Mouse (Mus musculus): ENCODE data around the gene Nacc2. TPM values are rescaled to one million over a fixed set of nuclear protein-coding genes. Genes with fewer than 3 reads are reported as not detected.

Gene Nacc2
- polyA plus RNA-seq, 1 experiment from 2014 or later, result 3.9 TPM

- H3K4me3 ChIP-seq (ENCODE audit: low read depth, low read length), result no peak overlapping the region
- TF ChIP-seq EP300 (IDR thresholded peaks at IDR 0.05; ENCODE audit: low read depth), result no peak
- no peak for TF ChIP-seq CTCF (IDR thresholded peaks at IDR 0.05; ENCODE audit: low read depth)
- no peak for ATAC-seq
- no peak overlapping the region for H3K9ac ChIP-seq (replicated peaks)
- H3K36me3 ChIP-seq (replicated peaks; ENCODE audit: insufficient read depth, low read length), result no peaks in the 10 kb centered on the region
- H3K4me1 ChIP-seq (ENCODE audit: insufficient read depth), result peaks cover 2% of the 10 kb centered on the region; the same call in 1 of the 2 replicates
- H3K27ac ChIP-seq (ENCODE audit: low read depth), result no peak overlapping the region
- WGBS (ENCODE audit: insufficient replicate concordance), result 57% methylated on average over 7 of the region's 7 CpGs
- H3K9me3 ChIP-seq (ENCODE audit: low read length), result no peaks in the 10 kb centered on the region
- no peak for DNase-seq
- H3K27me3 ChIP-seq (ENCODE audit: insufficient read depth, low read length), result no peaks in the 10 kb centered on the region
- no peak overlapping the region for H3K4me2 ChIP-seq (ENCODE audit: low read depth, low read length)
Observed at GRCm38 (mm10) chr2:26146337-26147042, 23.5 kb upstream of the Nacc2 start.

- no peak for TF ChIP-seq EP300 (IDR thresholded peaks at IDR 0.05; ENCODE audit: low read depth)
- no peak for TF ChIP-seq CTCF (IDR thresholded peaks at IDR 0.05; ENCODE audit: low read depth)
- WGBS (ENCODE audit: insufficient replicate concordance), result 79% methylated on average over 4 of the region's 4 CpGs
- DNase-seq, result no peak
Observed at GRCm38 (mm10) chr2:26145113-26145512, 22.1 kb upstream of the Nacc2 start.

DNA sequence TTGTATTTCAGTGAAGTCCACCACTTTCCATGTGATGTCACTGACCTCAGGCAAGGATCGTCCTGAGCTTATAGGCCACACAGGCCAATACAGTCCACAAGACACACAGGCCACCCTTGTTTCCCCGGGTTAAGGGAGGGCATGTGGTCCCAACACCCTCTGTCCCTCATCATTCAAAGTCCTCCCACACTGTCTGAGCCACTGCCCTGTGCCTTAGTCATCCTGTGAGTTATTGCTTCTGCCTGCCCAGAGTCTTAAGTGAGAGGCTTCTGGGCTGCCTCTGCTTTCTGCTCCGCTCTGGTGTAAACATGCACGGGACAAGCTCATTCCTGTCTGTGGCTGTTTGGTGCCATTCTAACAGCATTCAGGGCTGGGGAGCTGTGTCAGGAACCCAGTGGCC, 21.3 kb upstream of the Nacc2 start:
- no peak for TF ChIP-seq CTCF (IDR thresholded peaks at IDR 0.05; ENCODE audit: low read depth)
- no peak for TF ChIP-seq EP300 (IDR thresholded peaks at IDR 0.05; ENCODE audit: low read depth)
- Histone ChIP-seq H3K4me2 (ENCODE audit: low read depth, low read length) (no peak overlapping the region), H3K27me3 (ENCODE audit: insufficient read depth, low read length) (no peaks in the 10 kb centered on the region), H3K9ac (replicated peaks) (no peak overlapping the region), H3K9me3 (ENCODE audit: low read length) (no peaks in the 10 kb centered on the region), H3K4me1 (ENCODE audit: insufficient read depth) (peaks cover 11% of the 10 kb centered on the region), H3K27ac (ENCODE audit: low read depth) (no peak overlapping the region), H3K36me3 (replicated peaks; ENCODE audit: insufficient read depth, low read length) (no peaks in the 10 kb centered on the region), H3K4me3 (ENCODE audit: low read depth, low read length) (no peak overlapping the region)
- ATAC-seq (no peak), DNase-seq (no peak)
- WGBS (ENCODE audit: insufficient replicate concordance), result 78% methylated on average over 4 of the region's 4 CpGs

More at GRCm38 (mm10) chr2:26145113-26145512, 22.1 kb upstream of the Nacc2 start:
- H3K9ac ChIP-seq (replicated peaks), result no peak overlapping the region
- H3K27me3 ChIP-seq (ENCODE audit: insufficient read depth, low read length), result no peaks in the 10 kb centered on the region
- no peak for ATAC-seq
- H3K4me2 ChIP-seq (ENCODE audit: low read depth, low read length), result no peak overlapping the region
- no peaks in the 10 kb centered on the region for H3K9me3 ChIP-seq (ENCODE audit: low read length)
- no peak overlapping the region for H3K27ac ChIP-seq (ENCODE audit: low read depth)
- H3K4me3 ChIP-seq (ENCODE audit: low read depth, low read length), result no peak overlapping the region
- H3K36me3 ChIP-seq (replicated peaks; ENCODE audit: insufficient read depth, low read length), result no peaks in the 10 kb centered on the region
- H3K4me1 ChIP-seq (ENCODE audit: insufficient read depth), result peaks cover 10% of the 10 kb centered on the region

DNA sequence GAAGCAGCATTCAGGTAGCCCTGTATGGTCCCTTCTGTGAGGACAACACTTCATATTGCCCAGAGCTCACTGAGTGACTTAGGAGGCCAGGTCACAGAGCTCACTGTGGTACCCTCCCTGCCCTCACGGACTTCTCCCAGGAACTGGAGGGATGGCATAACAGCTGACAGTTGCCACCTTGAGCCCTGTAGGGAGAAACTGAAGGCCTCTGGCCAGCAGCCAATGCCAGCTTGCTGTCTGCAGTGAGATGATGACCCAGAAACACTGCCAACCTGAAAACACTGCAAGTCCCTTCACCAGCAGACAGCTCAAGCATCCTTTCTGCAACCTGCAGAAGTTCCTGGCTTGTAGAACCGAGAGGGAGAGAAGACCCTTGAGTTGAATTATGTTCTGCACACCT, 20.5 kb upstream of the Nacc2 start:
- Histone ChIP-seq H3K27ac (ENCODE audit: low read depth) (no peak overlapping the region), H3K36me3 (replicated peaks; ENCODE audit: insufficient read depth, low read length) (0 out of 2 replicates have a peak, but pooled peaks cover under 1% of the 10 kb centered on the region), H3K9ac (replicated peaks) (no peak overlapping the region), H3K27me3 (ENCODE audit: insufficient read depth, low read length) (no peaks in the 10 kb centered on the region), H3K4me2 (ENCODE audit: low read depth, low read length) (no peak overlapping the region), H3K4me3 (ENCODE audit: low read depth, low read length) (no peak overlapping the region), H3K9me3 (ENCODE audit: low read length) (no peaks in the 10 kb centered on the region), H3K4me1 (ENCODE audit: insufficient read depth) (peaks cover 18% of the 10 kb centered on the region)
- WGBS (ENCODE audit: insufficient replicate concordance), result 66% methylated on average over 2 of the region's 2 CpGs
- no peak for ATAC-seq
- TF ChIP-seq EP300 (IDR thresholded peaks at IDR 0.05; ENCODE audit: low read depth) (no peak), CTCF (IDR thresholded peaks at IDR 0.05; ENCODE audit: low read depth) (no peak)
- no peak for DNase-seq

DNA sequence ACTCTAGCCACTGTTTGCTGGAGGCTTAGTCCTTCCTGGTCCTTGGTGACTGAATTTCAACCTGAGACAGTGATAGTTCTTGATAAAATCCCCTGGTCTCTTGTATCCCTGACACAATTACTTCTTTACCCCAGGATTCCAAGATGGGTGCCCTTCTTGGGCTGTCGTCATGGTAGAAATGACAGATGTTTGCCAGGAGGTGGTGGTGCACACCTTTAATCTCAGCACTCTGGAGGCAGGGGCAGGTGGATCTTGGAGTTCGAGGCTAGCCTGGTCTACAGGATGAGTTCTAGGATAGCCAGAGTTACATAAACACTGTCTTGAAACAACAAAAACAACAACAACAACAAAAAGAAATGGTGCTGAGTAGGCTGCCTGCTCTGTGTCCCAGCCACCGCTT, 20.0 kb upstream of the Nacc2 start:
- no peak overlapping the region for H3K4me2 ChIP-seq (ENCODE audit: low read depth, low read length)
- no peak for TF ChIP-seq CTCF (IDR thresholded peaks at IDR 0.05; ENCODE audit: low read depth)
- TF ChIP-seq EP300 (IDR thresholded peaks at IDR 0.05; ENCODE audit: low read depth), result no peak
- H3K4me3 ChIP-seq (ENCODE audit: low read depth, low read length), result no peak overlapping the region
- H3K9me3 ChIP-seq (ENCODE audit: low read length), result no peaks in the 10 kb centered on the region
- H3K4me1 ChIP-seq (ENCODE audit: insufficient read depth), result peaks cover 24% of the 10 kb centered on the region
- no peak for ATAC-seq
- H3K27me3 ChIP-seq (ENCODE audit: insufficient read depth, low read length), result no peaks in the 10 kb centered on the region
- no peak overlapping the region for H3K9ac ChIP-seq (replicated peaks)
- WGBS (ENCODE audit: insufficient replicate concordance), result 82% methylated on average over 3 of the region's 3 CpGs
- no peak overlapping the region for H3K27ac ChIP-seq (ENCODE audit: low read depth)
- peaks cover 5% of the 10 kb centered on the region for H3K36me3 ChIP-seq (replicated peaks; ENCODE audit: insufficient read depth, low read length)
- no peak for DNase-seq

DNA sequence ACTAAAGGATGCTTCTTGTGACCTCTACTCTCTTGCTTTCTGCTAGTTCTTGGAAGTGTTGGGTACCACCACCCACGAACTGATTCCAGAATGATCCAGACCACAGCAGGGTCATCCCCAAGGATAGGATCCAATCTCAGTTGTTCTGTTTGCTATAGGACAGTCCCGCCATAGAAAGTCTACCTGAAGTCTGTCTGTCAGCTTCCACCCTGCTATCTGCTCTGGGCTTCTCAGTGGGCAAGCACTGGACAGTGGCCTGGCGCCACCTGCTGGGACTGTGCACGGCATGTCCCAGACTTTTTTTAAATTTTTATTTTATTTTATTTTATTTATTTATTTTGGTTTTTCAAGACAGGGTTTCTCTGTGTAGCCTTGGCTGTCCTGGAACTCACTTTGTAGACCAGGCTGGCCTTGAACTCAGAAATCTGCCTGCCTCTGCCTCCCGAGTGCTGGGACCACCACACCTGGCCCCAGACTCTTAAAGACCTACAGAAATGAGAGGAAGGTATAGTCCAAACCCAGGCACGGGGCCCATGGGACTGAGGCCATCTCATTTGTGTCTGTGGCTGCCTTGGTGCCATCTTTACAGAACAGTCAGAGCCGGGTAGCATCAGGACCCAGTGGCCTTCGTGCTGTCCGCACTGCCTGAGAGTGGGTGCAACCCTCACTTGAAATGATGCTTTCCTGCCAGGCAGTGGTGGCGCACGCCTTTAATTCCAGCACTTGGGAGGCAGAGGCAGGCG, 19.0 kb upstream of the Nacc2 start:
- peak; percentile 83 for TF ChIP-seq CTCF (IDR thresholded peaks at IDR 0.05; ENCODE audit: low read depth)
- TF ChIP-seq EP300 (IDR thresholded peaks at IDR 0.05; ENCODE audit: low read depth), result no peak
- DNase-seq, result peak; percentile 76
- Histone ChIP-seq H3K4me1 (ENCODE audit: insufficient read depth) (peaks cover 30% of the 10 kb centered on the region), H3K4me3 (ENCODE audit: low read depth, low read length) (no peak overlapping the region), H3K4me2 (ENCODE audit: low read depth, low read length) (no peak overlapping the region), H3K9me3 (ENCODE audit: low read length) (no peaks in the 10 kb centered on the region), H3K27ac (ENCODE audit: low read depth) (no peak overlapping the region), H3K36me3 (replicated peaks; ENCODE audit: insufficient read depth, low read length) (peaks cover 10% of the 10 kb centered on the region), H3K27me3 (ENCODE audit: insufficient read depth, low read length) (no peaks in the 10 kb centered on the region), H3K9ac (replicated peaks) (no peak overlapping the region)
- no peak for ATAC-seq
- 63% methylated on average over 12 of the region's 12 CpGs for WGBS (ENCODE audit: insufficient replicate concordance)
